Mouse (Mus musculus) midbrain, embryonic 14.5 days (tissue): ENCODE results near the gene Cdcp1. TPM values are rescaled to one million over a fixed set of nuclear protein-coding genes. Genes with fewer than 3 reads are reported as not detected.

Source experiments
- ATAC-seq: fragments of 200-750 bp; cut with Nextera tagmentation; 2 replicates; pipeline ENCODE4 v1.8.0; 2017; ENCODE audit warnings: moderate number of reproducible peaks, moderate library complexity; ENCODE audit not compliant: low FRiP score, low TSS enrichment
- DNase-seq: peaks from one replicate; pipeline ENCODE4 v3.0.0-alpha.2; 2015
- H3K27ac ChIP-seq: fragments of 300-500 bp; sonication (generic); replicated peaks from 2 replicates; pipeline ENCODE4 v1.5.1; 2014; ENCODE audit warnings: mild to moderate bottlenecking, low read depth, low read length, moderate library complexity
- H3K27me3 ChIP-seq: fragments of 300-500 bp; sonication (generic); 2 replicates; pipeline ENCODE4 v1.6.1; 2014; ENCODE audit warnings: low read length, control low read depth, mixed read lengths; ENCODE audit not compliant: control insufficient read depth, insufficient read depth
- H3K36me3 ChIP-seq: fragments of 300-500 bp; sonication (generic); 2 replicates; pipeline ENCODE4 v1.6.1; 2014; ENCODE audit warnings: low read length, control low read depth; ENCODE audit not compliant: control insufficient read depth, insufficient read depth
- H3K4me1 ChIP-seq: fragments of 300-500 bp; sonication (generic); 2 replicates; pipeline ENCODE4 v1.6.1; 2014; ENCODE audit warnings: mild to moderate bottlenecking, antibody characterized with exemption, low read length, control low read depth; ENCODE audit not compliant: control insufficient read depth, insufficient read depth
- H3K4me2 ChIP-seq: fragments of 300-500 bp; sonication (generic); 2 replicates; pipeline ENCODE4 v1.6.1; 2014; ENCODE audit warnings: mild to moderate bottlenecking, low read length, moderate library complexity
- H3K4me3 ChIP-seq: fragments of 300-500 bp; sonication (generic); replicated peaks from 2 replicates; pipeline ENCODE4 v1.5.1; 2014; ENCODE audit warnings: low read depth, low read length
- H3K9ac ChIP-seq: fragments of 300-500 bp; sonication (generic); replicated peaks from 2 replicates; pipeline ENCODE4 v1.6.1; 2014; ENCODE audit warnings: mild to moderate bottlenecking, low read length, moderate library complexity
- H3K9me3 ChIP-seq: fragments of 300-500 bp; sonication (generic); 2 replicates; pipeline ENCODE4 v1.6.1; 2016; ENCODE audit warnings: low read length, control low read depth, mixed read lengths; ENCODE audit not compliant: control insufficient read depth
- WGBS: fragments of 180-500 bp; shearing (Covaris S2); extraction: QIAGEN DNeasy Blood & Tissue Kit; methylation state at CpG from one replicate; pipeline ENCODE4 v1.1.7; 2014; 5-methylcytosine and 5-hydroxymethylcytosine counted together
- polyA plus RNA-seq: library from polyadenylated mRNA; unstranded; fragments of >200 nt; fragmentation: Nextera tagmentation; extraction: Ambion mirVana; gene quantifications from 2 replicates; pipeline ENCODE4 v1.2.1, GENCODE M21; 2014

Gene Cdcp1
- polyA plus RNA-seq, 1 experiment from 2014 or later = not detected

DNA sequence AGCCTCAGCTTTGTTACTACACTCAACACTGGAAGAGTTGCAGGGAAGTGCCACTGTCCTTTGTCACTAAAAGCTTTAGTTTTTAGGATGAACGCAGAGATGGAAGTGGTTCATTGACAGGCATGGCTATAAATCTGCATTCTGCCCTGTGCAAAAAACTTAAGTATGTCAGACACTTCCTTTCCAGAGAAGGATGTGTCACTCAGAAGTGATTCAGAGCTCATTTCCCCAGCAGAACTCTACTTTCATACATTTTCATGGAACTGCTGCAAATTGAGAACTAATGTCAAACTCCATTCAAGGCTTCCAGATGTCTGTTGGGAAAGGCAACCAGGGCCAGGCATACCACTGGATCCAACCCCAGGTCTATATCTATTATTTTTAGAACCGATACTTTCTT is 27.6 kb downstream of the Cdcp1 start:
- Histone ChIP-seq H3K9me3 (no peaks in the 10 kb centered on the region), H3K36me3 (no peaks in the 10 kb centered on the region), H3K27ac (no peak overlapping the region), H3K9ac (no peak overlapping the region), H3K4me2 (no peak overlapping the region), H3K4me3 (no peak overlapping the region), H3K27me3 (no peaks in the 10 kb centered on the region), H3K4me1 (no peaks in the 10 kb centered on the region)
- no peak for DNase-seq
- ATAC-seq = no peak
- WGBS = 92% methylated on average over 2 of the region's 2 CpGs

- Histone ChIP-seq H3K4me3 (no peak overlapping the region), H3K9me3 (no peaks in the 10 kb centered on the region), H3K27me3 (no peaks in the 10 kb centered on the region), H3K36me3 (no peaks in the 10 kb centered on the region), H3K27ac (no peak overlapping the region), H3K9ac (no peak overlapping the region), H3K4me1 (no peaks in the 10 kb centered on the region), H3K4me2 (no peak overlapping the region)
- DNase-seq (no peak), ATAC-seq (no peak)
- WGBS = 98% methylated on average over 5 of the region's 5 CpGs
These were observed 28.2 kb downstream of the Cdcp1 start for GRCm38 (mm10) chr9:123187589-123187988.

DNA sequence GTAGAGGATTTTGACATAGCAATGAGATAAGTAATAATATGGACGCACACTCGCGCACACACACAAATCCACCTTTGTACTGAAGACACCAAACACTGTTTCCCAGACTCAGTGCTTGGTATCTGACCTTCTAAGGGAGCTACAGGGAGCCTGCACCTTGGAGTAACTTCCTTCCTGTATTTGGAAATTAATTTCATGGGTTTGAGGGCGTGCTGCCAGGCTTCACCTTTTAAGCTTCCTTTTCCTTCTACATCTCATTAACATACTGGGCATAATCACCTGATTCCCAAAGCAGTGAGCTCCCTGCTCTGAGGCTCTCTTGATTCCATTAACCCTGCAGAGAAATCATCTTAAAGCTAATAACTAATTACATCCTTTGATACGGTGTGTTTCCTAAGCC is 29.7 kb downstream of the Cdcp1 start:
- Histone ChIP-seq H3K27me3 (no peaks in the 10 kb centered on the region), H3K4me3 (no peak overlapping the region), H3K27ac (no peak overlapping the region), H3K9ac (no peak overlapping the region), H3K4me1 (no peaks in the 10 kb centered on the region), H3K4me2 (no peak overlapping the region), H3K36me3 (no peaks in the 10 kb centered on the region), H3K9me3 (no peaks in the 10 kb centered on the region)
- ATAC-seq = no peak
- 83% methylated on average over 5 of the region's 5 CpGs for whole genome bisulfite sequencing
- no peak for DNase-seq

- WGBS = 62% methylated on average over 2 of the region's 2 CpGs
- DNase-seq = no peak
- no peak for ATAC-seq
These were observed 30.3 kb downstream of the Cdcp1 start for GRCm38 (mm10) chr9:123185546-123185945.

GRCm38 (mm10) chr9:123183226-123183625 is 32.6 kb downstream of the Cdcp1 start:
- DNase-seq = no peak
- no peak overlapping the region for H3K9ac ChIP-seq
- no peak overlapping the region for H3K4me3 ChIP-seq
- no peaks in the 10 kb centered on the region for H3K4me1 ChIP-seq
- no peak for ATAC-seq
- no peak overlapping the region for H3K4me2 ChIP-seq
- H3K9me3 ChIP-seq = no peaks in the 10 kb centered on the region
- no peaks in the 10 kb centered on the region for H3K36me3 ChIP-seq
- no peaks in the 10 kb centered on the region for H3K27me3 ChIP-seq
- no peak overlapping the region for H3K27ac ChIP-seq
- WGBS = 82% methylated on average over 8 of the region's 8 CpGs

More at GRCm38 (mm10) chr9:123185546-123185945, 30.3 kb downstream of the Cdcp1 start:
- H3K4me3 ChIP-seq = no peak overlapping the region
- no peaks in the 10 kb centered on the region for H3K36me3 ChIP-seq
- H3K27me3 ChIP-seq = no peaks in the 10 kb centered on the region
- H3K9me3 ChIP-seq = no peaks in the 10 kb centered on the region
- no peak overlapping the region for H3K4me2 ChIP-seq
- no peaks in the 10 kb centered on the region for H3K4me1 ChIP-seq
- no peak overlapping the region for H3K9ac ChIP-seq
- no peak overlapping the region for H3K27ac ChIP-seq

GRCm38 (mm10) chr9:123180003-123180402 is 35.8 kb downstream of the Cdcp1 start:
- WGBS = 94% methylated on average over 6 of the region's 6 CpGs
- ATAC-seq (no peak), DNase-seq (no peak)
- H3K4me2 ChIP-seq = no peak overlapping the region
- no peak overlapping the region for H3K9ac ChIP-seq
- no peaks in the 10 kb centered on the region for H3K36me3 ChIP-seq
- H3K27ac ChIP-seq = no peak overlapping the region
- H3K9me3 ChIP-seq = no peaks in the 10 kb centered on the region
- H3K4me1 ChIP-seq = no peaks in the 10 kb centered on the region
- no peak overlapping the region for H3K4me3 ChIP-seq
- H3K27me3 ChIP-seq = no peaks in the 10 kb centered on the region

- WGBS = 87% methylated on average over 9 of the region's 9 CpGs
These were observed 38.3 kb downstream of the Cdcp1 start for GRCm38 (mm10) chr9:123177380-123178048.

GRCm38 (mm10) chr9:123174356-123174755 is 41.5 kb downstream of the Cdcp1 start:
- no peak overlapping the region for H3K4me2 ChIP-seq
- H3K27ac ChIP-seq = no peak overlapping the region
- H3K9me3 ChIP-seq = no peaks in the 10 kb centered on the region
- H3K36me3 ChIP-seq = no peaks in the 10 kb centered on the region
- no peaks in the 10 kb centered on the region for H3K4me1 ChIP-seq
- WGBS = 22% methylated on average over 4 of the region's 4 CpGs
- H3K9ac ChIP-seq = no peak overlapping the region
- no peak for DNase-seq
- ATAC-seq = no peak
- no peak overlapping the region for H3K4me3 ChIP-seq
- no peaks in the 10 kb centered on the region for H3K27me3 ChIP-seq

More at GRCm38 (mm10) chr9:123177380-123178048, 38.3 kb downstream of the Cdcp1 start:
- no peaks in the 10 kb centered on the region for H3K4me1 ChIP-seq
- no peaks in the 10 kb centered on the region for H3K27me3 ChIP-seq
- no peaks in the 10 kb centered on the region for H3K36me3 ChIP-seq
- H3K9ac ChIP-seq = no peak overlapping the region
- no peak for ATAC-seq
- no peaks in the 10 kb centered on the region for H3K9me3 ChIP-seq
- DNase-seq = no peak
- H3K27ac ChIP-seq = no peak overlapping the region
- no peak overlapping the region for H3K4me2 ChIP-seq
- no peak overlapping the region for H3K4me3 ChIP-seq

- Histone ChIP-seq H3K4me1 (no peaks in the 10 kb centered on the region), H3K4me2 (no peak overlapping the region), H3K4me3 (no peak overlapping the region), H3K36me3 (no peaks in the 10 kb centered on the region), H3K27ac (no peak overlapping the region), H3K9me3 (no peaks in the 10 kb centered on the region), H3K9ac (no peak overlapping the region), H3K27me3 (no peaks in the 10 kb centered on the region)
- ATAC-seq (no peak), DNase-seq (no peak)
- WGBS = 94% methylated on average over 6 of the region's 6 CpGs
These were observed 42.1 kb downstream of the Cdcp1 start for GRCm38 (mm10) chr9:123173760-123174159.
